30 mouse cellular contexts compared by ENCODE assay signal in genomic region chr4:135019120-135019519, GRCm38 (mm10).
DNase-seq lines count a peak whose midpoint lies in the region; ATAC-seq and TF ChIP-seq lines count a peak whose summit lies in the region.
"Had no signal": no experiment of that assay in that cellular context is flagged by ENCODE, and none has a peak within 500 bp of the region (broad histone marks: within the 10 kb centered on the region; RNA-seq: fewer than 3 reads in every experiment).

No protein-coding gene starts in this region.

- no peak overlapping the region for H3K9ac ChIP-seq in lung, postnatal 0 days (replicated peaks; ENCODE audit: low read depth)
- H3K9ac ChIP-seq: embryonic facial prominence, embryonic 12.5 days; forebrain, embryonic 15.5 days; hindbrain, embryonic 15.5 days; liver, embryonic 14.5 days; lung, embryonic 15.5 days; midbrain, embryonic 13.5 days had no signal

- no peak overlapping the region for H3K4me3 ChIP-seq in lung, postnatal 0 days (ENCODE audit: low read depth, low read length)
- H3K4me3 ChIP-seq in lung, adult 2 months (replicated peaks; ENCODE audit: extremely low read depth, low read depth, low read length) = no peak overlapping the region
- H3K4me3 ChIP-seq in cerebellum, adult 2 months (replicated peaks; ENCODE audit: insufficient read depth, low read depth, low read length) = no peak overlapping the region
- H3K4me3 ChIP-seq: embryonic facial prominence, embryonic 12.5 days; forebrain, embryonic 15.5 days; hindbrain, embryonic 10.5 days; hindbrain, embryonic 15.5 days; lung, embryonic 15.5 days; megakaryocyte, embryonic 14.5 days; midbrain, embryonic 13.5 days had no signal

- no peak for TF ChIP-seq CTCF in lung, postnatal 0 days (IDR thresholded peaks at IDR 0.05)
- no peak for TF ChIP-seq CTCF in lung, adult 2 months (IDR thresholded peaks at IDR 0.05; ENCODE audit: insufficient read depth, low read length)
- TF ChIP-seq CTCF in cerebellum, adult 2 months (IDR thresholded peaks at IDR 0.05; ENCODE audit: borderline replicate concordance, insufficient read depth, low read depth, low read length) = no peak

- H3K9me3 ChIP-seq in lung, postnatal 0 days (ENCODE audit: low read length) = no peaks in the 10 kb centered on the region
- H3K9me3 ChIP-seq: embryonic facial prominence, embryonic 12.5 days; forebrain, embryonic 15.5 days; hindbrain, embryonic 15.5 days; lung, embryonic 15.5 days; midbrain, embryonic 13.5 days had no signal

- no peak overlapping the region for H3K27ac ChIP-seq in lung, postnatal 0 days (ENCODE audit: low read length)
- H3K27ac ChIP-seq in cerebellum, adult 2 months (ENCODE audit: insufficient read depth, low read length) = no peak overlapping the region
- H3K27ac ChIP-seq: embryonic facial prominence, embryonic 12.5 days; forebrain, embryonic 15.5 days; hindbrain, embryonic 15.5 days; kidney, postnatal 0 days; liver, embryonic 14.5 days; lung, embryonic 15.5 days; midbrain, embryonic 13.5 days had no signal

- TF ChIP-seq POLR2A in lung, adult 2 months (IDR thresholded peaks at IDR 0.05; ENCODE audit: borderline replicate concordance, extremely low read depth, low read depth, low read length) = no peak
- no peak for TF ChIP-seq POLR2A in cerebellum, adult 2 months (IDR thresholded peaks at IDR 0.05; ENCODE audit: borderline replicate concordance, insufficient read depth, low read length)

- no peak overlapping the region for H3K4me2 ChIP-seq in lung, postnatal 0 days (replicated peaks; ENCODE audit: low read depth, low read length)
- H3K4me2 ChIP-seq: embryonic facial prominence, embryonic 12.5 days; forebrain, embryonic 15.5 days; hindbrain, embryonic 15.5 days; lung, embryonic 15.5 days; midbrain, embryonic 13.5 days had no signal

- ATAC-seq in lung, postnatal 0 days = peak; percentile 61
- ATAC-seq: activated CD4-positive, CD25-positive, alpha-beta regulatory T cell, adult 4 months; forebrain, embryonic 15.5 days; intestine, embryonic 16.5 days; midbrain, embryonic 13.5 days had no signal

- no peaks in the 10 kb centered on the region for H3K4me1 ChIP-seq in lung, postnatal 0 days (ENCODE audit: insufficient read depth, low read depth, low read length)
- no peaks in the 10 kb centered on the region for H3K4me1 ChIP-seq in lung, adult 2 months (ENCODE audit: control insufficient read depth, insufficient read depth, low read length)
- H3K4me1 ChIP-seq in cerebellum, adult 2 months (ENCODE audit: control insufficient read depth, insufficient read depth, low read length) = no peaks in the 10 kb centered on the region
- H3K4me1 ChIP-seq: embryonic facial prominence, embryonic 12.5 days; forebrain, embryonic 15.5 days; hindbrain, embryonic 15.5 days; lung, embryonic 15.5 days; midbrain, embryonic 13.5 days had no signal

- DNase-seq in lung, postnatal 0 days (ENCODE audit: low spot score) = peak; percentile 45
- no peak for DNase-seq in lung, adult 2 months
- peak; percentile 21 for DNase-seq in CD4-positive helper T cell, adult 2 months (ENCODE audit: low read depth, low spot score)
- DNase-seq in Muller cell, postnatal 12 days (ENCODE audit: inconsistent ontology term) = peak; percentile 71
- no peak for DNase-seq in lung, postnatal 10 days
- DNase-seq in cerebellum, adult 2 months = no peak
- no peak for DNase-seq in layer of hippocampus, adult 9-11 months
- DNase-seq: adrenal gland, adult 8-10 months; cerebellum, adult 9-10 months; embryo, embryonic 11 days; gastrocnemius, postnatal 14 days; heart, postnatal 14 days; kidney, adult 8-10 months; kidney, postnatal 4 days; layer of hippocampus, postnatal 36 days; liver; lung, postnatal 4 days; right cerebral cortex, postnatal 4 days; thymus, postnatal 4 days had no signal

- no peaks in the 10 kb centered on the region for H3K27me3 ChIP-seq in lung, postnatal 0 days (replicated peaks; ENCODE audit: insufficient read depth, low read length)
- no peaks in the 10 kb centered on the region for H3K27me3 ChIP-seq in cerebellum, adult 2 months (ENCODE audit: control insufficient read depth, insufficient read depth, low read length)
- H3K27me3 ChIP-seq: embryonic facial prominence, embryonic 12.5 days; forebrain, embryonic 15.5 days; hindbrain, embryonic 15.5 days; lung, embryonic 15.5 days; midbrain, embryonic 13.5 days had no signal

- no peaks in the 10 kb centered on the region for H3K36me3 ChIP-seq in lung, postnatal 0 days (ENCODE audit: insufficient read depth, low read length)
- H3K36me3 ChIP-seq: embryonic facial prominence, embryonic 12.5 days; forebrain, embryonic 15.5 days; hindbrain, embryonic 10.5 days; hindbrain, embryonic 15.5 days; lung, embryonic 15.5 days; midbrain, embryonic 13.5 days had no signal

- WGBS in lung, postnatal 0 days = 59% methylated on average over 2 of the region's 2 CpGs
- WGBS in lung, adult 2 months = 51% methylated on average over 2 of the region's 2 CpGs
- WGBS in cerebellum, adult 2 months = 56% methylated on average over 2 of the region's 2 CpGs

- no peak for TF ChIP-seq EP300 in lung, postnatal 0 days (IDR thresholded peaks at IDR 0.05)

Comparison
In these comparisons a context has a peak if more than half of its experiments do, and no peak if none do; other contexts are left out.
1. DNase-seq: peak in lung, postnatal 0 days (single experiment), CD4-positive helper T cell, adult 2 months (single experiment) and Muller cell, postnatal 12 days (single experiment); none in lung, adult 2 months (single experiment), lung, postnatal 10 days (single experiment), cerebellum, adult 2 months (0 of 2) and layer of hippocampus, adult 9-11 months (single experiment).